Comparison of ENCODE assay signal across 26 mouse cellular contexts in the genomic region with DNA sequence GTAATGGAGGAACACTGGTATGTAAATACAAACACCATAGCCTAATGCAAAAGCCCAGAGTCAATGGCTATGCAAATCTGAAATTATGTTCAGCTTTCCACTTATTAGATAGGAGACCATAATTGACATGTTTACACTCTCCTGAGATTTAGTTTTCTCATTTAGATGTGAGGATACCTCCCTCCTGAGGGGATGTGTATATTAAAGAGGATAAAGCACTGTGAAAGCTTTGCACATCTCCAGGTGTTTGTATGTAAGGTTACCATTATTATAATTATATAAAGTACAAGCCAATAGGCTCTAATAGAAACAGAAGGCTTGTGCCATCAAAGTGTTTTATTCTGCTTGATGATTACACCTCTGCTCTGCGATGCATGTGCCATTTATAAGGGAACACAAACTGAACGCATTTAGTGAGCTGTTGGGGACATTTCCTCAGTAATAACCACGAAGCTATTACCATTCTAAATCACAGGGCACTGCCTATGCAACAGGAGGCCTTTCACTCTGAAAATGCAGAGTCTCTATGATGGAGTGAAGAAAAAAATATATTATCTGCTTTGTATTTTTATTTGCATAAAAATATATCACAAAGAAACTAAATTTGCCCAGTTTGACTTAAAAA.
"Had no signal": no experiment of that assay in that cellular context is flagged by ENCODE, and none has a peak within 500 bp of the region (broad histone marks: within the 10 kb centered on the region; RNA-seq: fewer than 3 reads in every experiment).

No protein-coding gene starts in this region.

- H3K4me2 ChIP-seq: kidney, embryonic 15.5 days; limb, embryonic 13.5 days; liver, embryonic 12.5 days; liver, embryonic 15.5 days; lung, embryonic 15.5 days; neural tube, embryonic 12.5 days had no signal

- ATAC-seq: liver, embryonic 12.5 days had no signal

- H3K27ac ChIP-seq: kidney, embryonic 15.5 days; limb, embryonic 10.5 days; limb, embryonic 13.5 days; liver, embryonic 12.5 days; liver, embryonic 15.5 days; lung, embryonic 15.5 days; midbrain, embryonic 10.5 days; neural tube, embryonic 12.5 days; stomach, postnatal 0 days had no signal

- H3K27me3 ChIP-seq: kidney, embryonic 15.5 days; limb, embryonic 13.5 days; liver, embryonic 12.5 days; liver, embryonic 15.5 days; lung, embryonic 15.5 days; megakaryocyte, embryonic 14.5 days; neural tube, embryonic 12.5 days had no signal

- H3K36me3 ChIP-seq: kidney, embryonic 15.5 days; limb, embryonic 10.5 days; limb, embryonic 13.5 days; liver, embryonic 12.5 days; liver, embryonic 15.5 days; lung, embryonic 15.5 days; midbrain, embryonic 10.5 days; neural tube, embryonic 12.5 days had no signal

- H3K4me1 ChIP-seq: kidney, embryonic 15.5 days; limb, embryonic 10.5 days; limb, embryonic 13.5 days; liver, embryonic 12.5 days; liver, embryonic 15.5 days; lung, embryonic 15.5 days; megakaryocyte, embryonic 14.5 days; midbrain, embryonic 10.5 days; neural tube, embryonic 12.5 days had no signal

- H3K9me3 ChIP-seq: kidney, embryonic 15.5 days; limb, embryonic 10.5 days; limb, embryonic 13.5 days; liver, embryonic 12.5 days; liver, embryonic 15.5 days; lung, embryonic 15.5 days; megakaryocyte, embryonic 14.5 days; midbrain, embryonic 10.5 days; neural tube, embryonic 12.5 days had no signal

- DNase-seq: kidney, adult 11 months; kidney, adult 8-10 months; kidney, postnatal 10 days; kidney, postnatal 4 days; layer of hippocampus, adult 9-11 months; liver; lung, adult 18-20 months; lung, postnatal 10 days; lung, postnatal 36 days; midbrain, embryonic 14.5 days; right cerebral cortex, adult 18-20 months; right cerebral cortex, postnatal 14 days; right cerebral cortex, postnatal 4 days; thymus, adult 2 months; thymus, postnatal 14 days; thymus, postnatal 4 days had no signal

- H3K9ac ChIP-seq: kidney, embryonic 15.5 days; limb, embryonic 13.5 days; liver, embryonic 12.5 days; liver, embryonic 15.5 days; lung, embryonic 15.5 days; neural tube, embryonic 12.5 days had no signal

- H3K4me3 ChIP-seq: kidney, embryonic 15.5 days; limb, embryonic 10.5 days; limb, embryonic 13.5 days; liver, embryonic 12.5 days; liver, embryonic 15.5 days; lung, embryonic 15.5 days; megakaryocyte, embryonic 14.5 days; midbrain, embryonic 10.5 days; neural tube, embryonic 12.5 days had no signal
